Mouse (Mus musculus): ENCODE data around the gene Casq1.

DNA sequence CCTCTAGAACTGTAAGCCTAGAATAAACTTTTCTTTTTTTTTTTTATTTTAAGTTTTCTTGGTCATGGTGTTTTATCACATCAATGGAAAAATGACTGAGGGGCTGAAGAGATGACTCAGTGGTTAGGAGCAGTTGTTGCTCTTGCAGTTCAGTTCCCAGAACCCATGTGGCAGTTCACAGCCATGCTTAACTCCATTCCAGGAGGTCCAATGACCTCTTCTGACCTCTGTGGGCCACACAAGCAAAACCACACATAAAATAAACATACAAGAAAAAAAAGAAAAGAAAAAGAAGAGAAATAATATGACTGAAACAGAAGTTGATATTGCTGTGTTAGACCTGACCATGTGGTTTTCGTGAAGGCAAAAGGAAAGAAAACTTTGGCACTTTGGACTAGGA lies 9.5 kb upstream of the Casq1 start:
- TF ChIP-seq CTCF (conservative IDR thresholded peaks at IDR 0.05; ENCODE audit: low read length) (no peak), POU5F1 (IDR thresholded peaks at IDR 0.05; ENCODE audit: borderline replicate concordance, low read length) (no peak)

Measured in E14TG2a.4 (cell line).